Mouse (Mus musculus) stomach, postnatal 0 days (tissue): ENCODE results near the gene Gm5868. TPM values are rescaled to one million over a fixed set of nuclear protein-coding genes. Genes with fewer than 3 reads are reported as not detected.
"Not testable (repeated sequence)": the region's sequence is repeated elsewhere in the genome, so short reads cannot be mapped to it uniquely, and the experiment has no call there.

Source experiments
- ATAC-seq: fragments of 200-750 bp; cut with Nextera tagmentation; 2 replicates; pipeline ENCODE4 v1.8.0; 2017; ENCODE audit not compliant: low FRiP score, low TSS enrichment
- DNase-seq: peaks from one replicate; pipeline ENCODE4 v3.0.0-alpha.2; 2016; ENCODE audit warnings: low spot score
- H3K27ac ChIP-seq: fragments of 300-500 bp; sonication (generic); replicated peaks from 2 replicates; pipeline ENCODE4 v1.5.1; 2014; ENCODE audit warnings: mild to moderate bottlenecking, control low read depth
- H3K27me3 ChIP-seq: fragments of 300-500 bp; sonication (generic); 2 replicates; pipeline ENCODE4 v1.6.1; 2014; ENCODE audit warnings: low read length; ENCODE audit not compliant: control insufficient read depth, insufficient read depth
- H3K36me3 ChIP-seq: fragments of 300-500 bp; sonication (generic); 2 replicates; pipeline ENCODE4 v1.6.1; 2014; ENCODE audit warnings: low read length, mixed read lengths; ENCODE audit not compliant: control insufficient read depth, insufficient read depth
- H3K4me1 ChIP-seq: fragments of 300-500 bp; sonication (generic); replicated peaks from 2 replicates; pipeline ENCODE4 v1.6.1; 2014; ENCODE audit warnings: antibody characterized with exemption; ENCODE audit not compliant: control insufficient read depth, insufficient read depth
- H3K4me2 ChIP-seq: fragments of 300-500 bp; sonication (generic); replicated peaks from 2 replicates; pipeline ENCODE4 v1.6.1; 2014; ENCODE audit warnings: low read depth, mild to moderate bottlenecking, control low read depth, moderate library complexity
- H3K4me3 ChIP-seq: fragments of 300-500 bp; sonication (generic); 2 replicates; pipeline ENCODE4 v1.5.1; 2014; ENCODE audit warnings: low read depth, low read length, control low read depth
- H3K9ac ChIP-seq: fragments of 300-500 bp; sonication (generic); 2 replicates; pipeline ENCODE4 v1.6.1; 2014; ENCODE audit warnings: mild to moderate bottlenecking, low read length, control low read depth, mixed read lengths
- H3K9me3 ChIP-seq: fragments of 300-500 bp; sonication (generic); 2 replicates; pipeline ENCODE4 v1.6.1; 2016; ENCODE audit warnings: low read length; ENCODE audit not compliant: control insufficient read depth
- CTCF ChIP-seq: IDR thresholded peaks from 2 replicates; pipeline ENCODE4 v1.5.1; 2016; ENCODE audit warnings: antibody characterized with exemption, low read depth, mild to moderate bottlenecking, moderate library complexity
- EP300 ChIP-seq: optimal IDR thresholded peaks from 2 replicates; pipeline ENCODE3; 2016; ENCODE audit warnings: antibody characterized with exemption
- whole genome bisulfite sequencing: fragments of 180-500 bp; shearing (Covaris S2); extraction: QIAGEN DNeasy Blood & Tissue Kit; methylation state at CpG from one replicate; pipeline ENCODE4 v1.1.7; 2014; 5-methylcytosine and 5-hydroxymethylcytosine counted together
- polyA plus RNA-seq: library from polyadenylated mRNA; unstranded; fragments of >200 nt; fragmentation: Nextera tagmentation; extraction: Ambion mirVana; gene quantifications from 2 replicates; pipeline ENCODE4 v1.2.1, GENCODE M21; 2015

Gm5868 gene
- polyA plus RNA-seq, 1 experiment from 2014 or later, result 0.56 TPM

DNA sequence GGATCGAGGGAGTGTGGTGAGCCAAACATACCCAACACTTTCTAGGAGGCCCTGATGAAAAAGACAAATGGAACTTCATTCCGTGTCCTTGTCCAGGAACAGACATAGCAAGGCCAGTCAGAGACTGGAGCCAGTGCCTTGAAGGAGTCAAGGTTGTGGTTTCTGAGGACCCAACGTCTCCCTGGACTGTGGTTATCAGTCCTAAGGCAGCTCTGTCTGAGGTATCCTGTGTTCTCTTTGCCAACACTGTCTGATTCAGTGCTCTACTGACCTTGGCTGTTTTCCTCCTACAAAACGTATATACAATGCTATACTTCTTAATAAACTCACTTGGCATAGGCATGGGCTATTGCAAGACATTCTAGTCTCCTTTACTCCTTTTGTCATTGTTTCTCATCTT is 30.1 kb upstream of the Gm5868 start:
- no peak overlapping the region for H3K9ac ChIP-seq
- no peak for ATAC-seq
- H3K27me3 ChIP-seq, result no peaks in the 10 kb centered on the region
- 79% methylated on average over 4 of the region's 4 CpGs for WGBS
- no peak overlapping the region for H3K27ac ChIP-seq
- H3K9me3 ChIP-seq, result no peaks in the 10 kb centered on the region
- H3K4me1 ChIP-seq, result no peaks in the 10 kb centered on the region
- H3K4me2 ChIP-seq, result no peak overlapping the region
- H3K36me3 ChIP-seq, result no peaks in the 10 kb centered on the region
- no peak overlapping the region for H3K4me3 ChIP-seq
- TF ChIP-seq EP300 (no peak), CTCF (no peak)
- no peak for DNase-seq

DNA sequence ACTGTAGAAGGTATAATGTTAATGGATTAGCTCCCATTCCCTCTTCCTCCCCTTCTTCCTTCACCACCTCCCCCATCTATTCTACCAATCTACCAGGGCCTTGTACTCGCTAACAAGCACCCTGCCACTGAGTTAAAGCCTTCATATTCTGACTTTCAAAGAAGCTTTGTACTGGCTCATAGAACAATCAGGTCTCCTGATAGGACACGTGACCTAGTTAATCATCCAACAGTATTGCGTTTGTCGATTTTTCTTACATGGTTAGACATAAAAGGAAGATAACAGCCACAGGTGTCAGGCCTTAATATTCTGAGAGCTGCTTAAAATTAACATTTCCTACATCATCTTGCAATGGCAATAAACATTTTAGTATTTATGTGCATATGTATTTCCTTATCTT is 15.8 kb upstream of the Gm5868 start:
- no peaks in the 10 kb centered on the region for H3K4me1 ChIP-seq
- TF ChIP-seq EP300 (no peak), CTCF (no peak)
- 63% methylated on average over 4 of the region's 4 CpGs for WGBS
- ATAC-seq (no peak), DNase-seq (no peak)
- no peaks in the 10 kb centered on the region for H3K27me3 ChIP-seq
- H3K36me3 ChIP-seq, result no peaks in the 10 kb centered on the region
- no peak overlapping the region for H3K4me2 ChIP-seq
- H3K27ac ChIP-seq, result no peak overlapping the region
- no peak overlapping the region for H3K4me3 ChIP-seq
- no peaks in the 10 kb centered on the region for H3K9me3 ChIP-seq
- no peak overlapping the region for H3K9ac ChIP-seq

DNA sequence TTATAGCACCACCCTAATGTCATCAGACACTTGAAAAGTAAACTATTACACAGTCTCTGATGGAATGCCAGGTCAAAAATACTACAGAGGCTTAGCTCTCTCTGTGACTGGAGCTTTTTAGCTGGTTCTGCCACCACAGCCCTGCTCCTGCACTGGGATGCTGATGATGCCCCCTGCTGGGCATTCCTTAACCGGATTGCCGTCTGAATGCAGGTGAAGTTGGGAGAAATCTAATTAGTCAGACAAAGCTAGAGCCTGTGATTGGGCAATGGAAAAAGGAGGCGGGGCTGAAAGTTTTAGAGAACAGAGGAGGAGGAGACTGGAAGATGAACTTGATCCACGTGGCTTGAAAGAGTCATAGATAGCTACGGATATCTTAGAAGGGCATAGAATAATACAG is 13.7 kb upstream of the Gm5868 start:
- no peaks in the 10 kb centered on the region for H3K9me3 ChIP-seq

DNA sequence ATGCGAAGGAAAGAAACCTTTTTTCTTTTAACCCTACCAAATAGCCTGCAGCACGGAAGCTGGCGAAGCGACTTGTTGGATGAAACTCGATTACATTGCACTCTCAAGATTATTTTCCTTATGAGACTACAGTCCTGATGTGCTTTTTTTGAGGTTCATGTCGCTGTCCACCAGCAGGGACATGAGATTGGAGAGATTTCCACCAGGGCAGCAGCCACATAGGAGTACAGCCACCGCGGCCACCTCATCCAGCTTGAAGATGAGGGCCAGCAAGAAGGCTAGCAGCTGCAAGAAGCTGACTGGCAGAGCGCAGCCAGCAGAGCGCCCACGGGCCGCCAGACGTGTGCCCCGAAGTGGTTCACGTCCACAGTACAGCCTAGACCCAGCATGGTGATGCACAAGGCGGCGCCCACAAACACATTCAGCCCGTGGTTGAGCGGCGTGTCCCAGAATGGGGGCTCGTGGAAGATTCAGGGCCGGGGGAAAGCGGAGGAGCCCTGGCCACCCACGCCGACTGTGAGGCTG is 622 bp downstream of the Gm5868 start:
- H3K9me3 ChIP-seq, H3K27ac ChIP-seq, DNase-seq, H3K36me3 ChIP-seq, H3K27me3 ChIP-seq, H3K9ac ChIP-seq, H3K4me1 ChIP-seq: not testable (repeated sequence)
- WGBS, result 40% methylated on average over 25 of the region's 25 CpGs
- H3K4me2 ChIP-seq, result peak overlapping the region; percentile 63
- peak overlapping the region; percentile 31 for H3K4me3 ChIP-seq
- ATAC-seq, result 0 out of 2 replicates have a peak, but pooled peaks have one; percentile 29

More for the DNA sequence above, 13.7 kb upstream of the Gm5868 start:
- WGBS, result 12% methylated on average over 5 of the region's 5 CpGs
- H3K27me3 ChIP-seq, result no peaks in the 10 kb centered on the region
- DNase-seq (peak; percentile 73), ATAC-seq (peak; percentile 82)
- no peaks in the 10 kb centered on the region for H3K4me1 ChIP-seq
- H3K9ac ChIP-seq, result no peak overlapping the region
- H3K36me3 ChIP-seq, result no peaks in the 10 kb centered on the region
- TF ChIP-seq CTCF, result peak; percentile 78
- TF ChIP-seq EP300, result no peak
- H3K4me3 ChIP-seq, result no peak overlapping the region
- no peak overlapping the region for H3K4me2 ChIP-seq
- H3K27ac ChIP-seq, result no peak overlapping the region

DNA sequence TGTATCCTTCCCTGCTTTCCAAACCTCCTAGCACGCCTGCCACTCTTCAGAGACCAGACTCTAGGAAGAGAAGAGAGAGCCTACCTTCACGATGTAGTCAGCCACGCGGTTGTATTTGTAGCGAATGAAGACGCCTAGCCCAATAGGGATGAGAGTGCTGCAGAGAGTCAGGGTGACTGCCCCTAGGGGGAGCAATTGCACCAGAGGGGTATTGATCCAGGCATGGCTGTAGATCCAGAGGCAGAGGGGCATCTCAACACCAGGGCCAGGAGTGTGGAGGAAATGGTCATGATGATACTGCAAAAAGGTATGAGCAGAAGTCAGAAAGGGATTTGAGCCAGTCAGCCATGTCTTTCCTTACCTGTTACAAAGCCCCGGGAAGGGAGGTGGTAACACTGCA is 1.2 kb downstream of the Gm5868 start:
- not testable (repeated sequence) for H3K4me3 ChIP-seq, H3K36me3 ChIP-seq, ATAC-seq, H3K27me3 ChIP-seq, H3K9me3 ChIP-seq, H3K4me2 ChIP-seq, H3K9ac ChIP-seq, H3K27ac ChIP-seq, H3K4me1 ChIP-seq
- peak; percentile 63 for TF ChIP-seq CTCF
- 45% methylated on average over 7 of the region's 7 CpGs for WGBS
- peak; percentile 32 for DNase-seq

GRCm38 (mm10) chr5:72580970-72581332 is 6.4 kb downstream of the Gm5868 start, which contains the start of gene Zar1:
TSS of gene Zar1 (minus strand) at chr5:72581254.
- peak within 1 kb of the TSS; percentile 38 for H3K4me3 ChIP-seq
- H3K9me3 ChIP-seq, H3K9ac ChIP-seq, H3K36me3 ChIP-seq, DNase-seq, H3K4me1 ChIP-seq, H3K27ac ChIP-seq, H3K27me3 ChIP-seq: not testable (repeated sequence)
- H3K4me2 ChIP-seq, result peak within 1 kb of the TSS; percentile 65
- 16% methylated on average over 17 of the region's 21 CpGs for WGBS
- peak; percentile 26; the same call in 1 of the 2 replicates for ATAC-seq

GRCm38 (mm10) chr5:72580088-72580969 is 7.0 kb downstream of the Gm5868 start:
- DNase-seq, result peak; percentile 22
- not testable (repeated sequence) for H3K4me1 ChIP-seq, H3K36me3 ChIP-seq, H3K27ac ChIP-seq, H3K9me3 ChIP-seq, H3K27me3 ChIP-seq, H3K9ac ChIP-seq
- peak overlapping the region; percentile 38 for H3K4me3 ChIP-seq
- peak overlapping the region; percentile 65 for H3K4me2 ChIP-seq
- 7% methylated on average over 56 of the region's 73 CpGs for WGBS
- ATAC-seq, result peak; percentile 64

GRCm38 (mm10) chr5:72579599-72579998 is 7.8 kb downstream of the Gm5868 start:
- not testable (repeated sequence) for H3K9me3 ChIP-seq, H3K27me3 ChIP-seq, H3K4me3 ChIP-seq, DNase-seq, ATAC-seq, H3K9ac ChIP-seq, H3K4me1 ChIP-seq, H3K27ac ChIP-seq, H3K4me2 ChIP-seq, H3K36me3 ChIP-seq
- WGBS, result 51% methylated on average over 10 of the region's 10 CpGs
